Mouse (Mus musculus): ENCODE results near the gene Wipi2. TPM values are rescaled to one million over a fixed set of nuclear protein-coding genes. Genes with fewer than 3 reads are reported as not detected.

Wipi2 gene
- total RNA-seq, 2 experiments from 2014 or later: 24.9 to 28.8 TPM

DNA sequence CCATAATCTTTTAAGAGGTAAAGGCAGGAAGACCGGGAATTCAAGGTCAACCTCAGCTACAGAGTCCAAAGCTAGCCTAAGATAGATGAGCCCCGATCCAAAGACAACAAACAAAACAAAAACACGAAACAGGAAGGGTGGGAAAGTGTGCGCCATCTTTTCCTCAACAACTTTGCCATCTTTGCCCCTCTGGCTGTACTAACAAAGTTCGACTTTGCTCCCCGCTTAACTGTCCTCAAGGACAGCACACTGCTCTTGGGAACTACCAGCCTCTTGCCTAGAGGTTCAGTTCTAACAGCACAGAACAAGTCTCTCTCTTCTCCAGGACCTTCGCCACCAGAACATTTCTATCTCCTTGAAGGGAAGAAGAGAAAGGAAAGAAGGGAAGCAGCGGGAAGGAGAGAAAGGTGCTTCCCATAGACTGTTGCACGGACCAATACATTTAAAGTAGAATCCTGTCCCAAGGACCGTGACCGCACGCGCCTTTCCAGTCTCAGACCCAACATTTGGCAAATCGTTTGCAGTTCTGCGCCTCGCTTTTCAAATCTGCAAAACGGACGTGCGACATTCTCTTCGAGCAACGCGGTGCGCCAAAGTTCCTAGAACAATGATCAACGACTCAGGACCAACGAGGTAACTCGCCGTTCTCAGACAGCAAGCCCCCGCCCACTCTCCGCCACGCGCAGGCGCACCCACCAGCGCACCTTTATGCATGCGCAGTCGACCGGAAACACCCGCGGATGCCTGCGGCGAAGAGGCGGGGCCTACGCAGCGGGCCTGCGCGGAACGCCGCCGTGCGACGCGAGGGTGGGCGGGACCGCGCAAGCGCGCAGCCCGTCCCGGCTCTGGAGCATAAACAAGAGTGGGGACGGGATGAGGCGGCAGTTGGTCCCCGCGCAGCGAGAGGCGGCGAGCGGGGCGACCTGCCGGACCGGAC is 1.5 kb downstream of the Wipi2 start:
- DNase-seq: peak; percentile 92 to 94
- intact Hi-C loops (cut with DNase I): no loop called here

DNA sequence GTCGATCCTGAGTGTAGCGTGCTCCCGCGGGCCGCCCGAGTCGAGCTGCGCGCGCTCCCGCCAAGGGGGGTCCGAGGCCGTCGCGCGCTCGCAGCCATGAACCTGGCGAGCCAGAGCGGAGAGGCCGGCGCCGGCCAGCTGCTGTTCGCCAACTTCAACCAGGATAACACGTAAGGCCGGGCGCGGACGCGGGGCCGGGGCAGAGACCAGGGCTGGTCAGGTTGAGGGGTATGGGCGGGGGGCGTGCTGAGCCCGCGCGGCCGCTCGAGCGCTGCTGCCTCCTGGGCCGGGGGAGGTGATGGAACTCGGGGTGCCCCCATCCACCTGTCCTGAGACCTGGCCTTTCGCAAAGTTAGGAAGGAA is 2.1 kb downstream of the Wipi2 start:
- no peak for DNase-seq
- intact Hi-C loops (cut with DNase I): no loop called here

DNA sequence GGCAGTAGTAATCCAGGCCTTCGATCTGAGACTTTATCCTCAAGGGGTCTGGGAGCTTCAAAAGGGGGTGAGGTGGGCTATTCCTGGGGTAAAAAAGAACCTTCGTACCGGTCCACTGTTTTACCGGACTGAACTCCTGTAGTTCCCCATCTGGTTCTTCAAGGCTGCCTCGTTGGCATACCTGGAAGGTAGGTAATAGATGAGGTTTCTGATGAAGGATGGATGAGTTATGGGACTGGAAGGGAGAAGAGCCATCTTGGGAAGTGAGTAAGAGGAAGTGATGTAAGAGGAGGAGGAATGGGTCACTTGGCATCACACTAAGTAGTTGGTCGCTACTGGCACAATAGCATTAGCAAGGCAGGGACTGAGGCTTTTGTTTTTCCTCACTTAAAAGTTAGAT is 2.7 kb downstream of the Wipi2 start:
- no peak for DNase-seq
- intact Hi-C loops (cut with DNase I): no loop called here

DNA sequence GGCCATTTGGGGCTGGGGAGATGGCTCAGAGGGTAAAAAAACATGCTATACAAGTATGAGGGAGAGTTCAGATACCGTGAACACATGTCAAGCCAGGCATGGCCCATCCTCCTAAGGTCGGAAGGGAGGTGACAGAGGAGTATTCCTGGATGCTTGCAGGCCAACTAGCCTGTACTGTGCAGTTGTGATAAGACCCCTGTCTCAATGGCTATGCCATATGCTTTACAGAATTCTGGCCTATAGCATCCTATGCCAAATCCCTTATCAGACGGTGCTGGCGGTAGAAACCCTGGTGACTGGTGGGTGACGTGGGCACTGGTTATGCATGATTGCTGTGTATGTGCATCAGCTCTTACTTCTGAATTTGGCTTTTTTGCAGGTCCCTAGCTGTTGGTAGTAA is 10.3 kb downstream of the Wipi2 start:
- intact Hi-C loops (cut with DNase I): no loop called here
- no peak for DNase-seq

DNA sequence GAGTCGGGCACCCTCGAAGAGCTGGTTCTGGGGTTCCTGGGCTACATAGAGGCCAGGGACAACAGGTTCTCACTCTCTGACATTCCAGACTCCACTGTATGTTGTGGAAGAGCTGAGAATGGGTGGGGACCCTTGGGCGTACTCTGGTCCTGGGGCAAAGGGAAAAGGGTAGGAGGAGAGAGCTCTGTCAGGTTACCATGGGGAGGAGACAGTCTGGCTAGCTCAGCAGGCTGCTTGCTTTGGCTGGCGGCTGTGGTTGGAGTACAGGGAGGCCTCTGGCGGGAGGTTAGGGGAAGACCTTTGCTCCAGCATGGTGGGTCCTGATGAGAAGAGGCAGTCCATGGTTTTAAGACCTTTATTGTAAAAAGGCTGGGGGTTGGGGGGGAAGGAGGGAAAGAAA is 12.6 kb downstream of the Wipi2 start:
- intact Hi-C loops (cut with DNase I): no loop called here
- no peak for DNase-seq

DNA sequence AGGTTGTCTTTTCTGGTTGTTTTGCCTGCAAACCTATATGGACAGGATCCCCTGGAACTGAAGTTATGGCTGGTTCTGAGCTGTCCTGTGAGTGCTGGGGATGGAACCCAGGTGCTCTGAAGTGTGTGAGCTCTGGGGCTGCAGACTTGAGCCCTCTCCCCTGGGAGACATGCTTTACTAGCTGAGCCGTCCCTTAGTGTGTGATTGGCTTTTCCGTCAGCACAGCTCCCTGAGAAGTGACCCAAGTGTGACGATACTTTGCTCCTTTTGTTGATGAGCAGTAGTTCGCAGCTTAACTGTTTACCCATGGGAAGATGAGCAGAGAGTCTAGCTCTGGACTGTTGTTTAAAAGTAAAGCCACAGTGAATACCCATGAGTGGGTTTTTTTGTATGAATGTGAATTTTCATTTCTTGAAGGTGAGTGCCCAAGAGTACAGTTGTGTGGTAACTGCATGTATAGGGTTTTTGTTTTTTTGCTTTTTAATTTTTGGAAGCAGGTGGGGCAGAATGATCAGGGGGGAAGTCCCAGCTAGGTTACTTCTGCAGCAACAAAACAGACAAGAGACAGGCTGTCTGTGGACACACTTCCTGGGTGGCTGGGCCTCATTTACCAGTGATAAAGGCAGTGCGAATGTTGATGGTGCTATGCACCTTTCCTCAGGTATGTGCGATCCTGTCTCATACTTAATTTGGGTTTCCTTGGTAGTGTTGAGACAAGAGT is 14.0 kb downstream of the Wipi2 start:
- no peak for DNase-seq
- intact Hi-C loops (cut with DNase I): no loop called here

DNA sequence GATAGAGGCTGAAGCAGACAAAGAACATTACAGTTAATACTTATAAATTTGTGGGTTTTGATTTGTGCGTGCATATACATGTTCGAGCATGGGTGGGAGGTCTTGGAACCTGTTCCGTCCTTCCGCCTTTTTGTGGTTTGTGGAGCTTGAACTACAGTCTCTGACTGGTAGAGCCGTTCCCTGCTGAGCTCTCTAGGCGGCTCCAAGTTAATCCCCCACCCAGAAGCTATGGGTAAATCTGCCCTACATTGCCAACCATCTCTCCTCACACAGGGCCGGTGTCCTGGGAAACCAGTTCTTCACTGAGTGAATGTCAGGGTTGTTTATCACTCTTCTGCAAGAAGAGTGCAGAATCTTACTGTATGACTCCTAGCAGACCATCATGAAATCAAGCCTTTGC is 20.7 kb downstream of the Wipi2 start:
- no peak for DNase-seq
- intact Hi-C loops (cut with DNase I): no loop called here

DNA sequence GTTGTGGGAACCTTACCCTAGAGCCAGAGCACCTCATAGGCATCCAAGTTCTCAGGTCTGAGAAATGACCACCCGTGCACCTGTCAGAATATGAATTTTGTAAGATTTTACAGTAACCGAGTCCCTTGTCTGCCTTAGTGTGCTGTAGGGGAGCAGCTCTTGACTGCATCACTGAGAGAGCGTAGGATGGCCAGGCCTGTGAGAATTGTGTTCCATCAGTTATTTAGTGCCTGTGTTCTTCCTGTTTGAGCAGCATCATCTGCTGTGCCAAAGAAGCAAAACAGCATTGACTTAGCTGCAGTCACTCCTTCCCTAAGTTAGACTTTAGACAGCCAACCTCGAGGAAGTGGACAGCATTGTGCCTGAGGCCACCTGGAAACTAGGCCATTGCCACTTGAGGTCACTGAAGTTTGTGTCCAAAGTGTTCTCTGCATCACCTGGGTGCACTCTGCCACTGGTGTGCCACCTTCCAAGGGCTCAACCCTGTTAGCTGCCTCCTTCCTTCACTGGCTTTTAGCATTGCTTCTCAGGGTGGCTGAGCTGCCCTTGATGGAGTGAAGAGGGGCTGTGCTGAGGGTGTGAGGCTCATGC is 22.1 kb downstream of the Wipi2 start:
- no peak for DNase-seq
- intact Hi-C loops (cut with DNase I): loop anchor here (1.0 kb wide), 1 partner anchor 47 kb away; no protein-coding TSS in a partner anchor

DNA sequence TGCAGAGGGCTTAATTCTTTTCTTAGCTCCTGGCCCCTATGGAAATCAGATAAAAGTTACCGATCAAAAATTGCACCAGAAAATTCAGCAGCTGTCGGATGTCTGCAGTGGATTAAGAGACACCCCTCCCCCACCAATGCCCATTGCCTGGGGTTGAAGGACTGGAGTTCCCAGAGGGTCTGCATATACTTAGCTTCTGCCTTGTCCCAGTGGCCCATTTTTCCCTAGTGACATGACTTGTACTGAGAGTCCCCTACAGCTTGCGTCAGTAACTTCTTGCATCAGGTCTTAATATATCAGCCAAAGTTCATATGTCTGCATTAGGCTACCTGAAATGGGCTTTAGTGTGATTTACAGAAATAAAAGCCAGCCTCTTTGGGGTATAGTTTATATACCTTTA is 22.9 kb downstream of the Wipi2 start:
- intact Hi-C loops (cut with DNase I): no loop called here
- DNase-seq: no peak

DNA sequence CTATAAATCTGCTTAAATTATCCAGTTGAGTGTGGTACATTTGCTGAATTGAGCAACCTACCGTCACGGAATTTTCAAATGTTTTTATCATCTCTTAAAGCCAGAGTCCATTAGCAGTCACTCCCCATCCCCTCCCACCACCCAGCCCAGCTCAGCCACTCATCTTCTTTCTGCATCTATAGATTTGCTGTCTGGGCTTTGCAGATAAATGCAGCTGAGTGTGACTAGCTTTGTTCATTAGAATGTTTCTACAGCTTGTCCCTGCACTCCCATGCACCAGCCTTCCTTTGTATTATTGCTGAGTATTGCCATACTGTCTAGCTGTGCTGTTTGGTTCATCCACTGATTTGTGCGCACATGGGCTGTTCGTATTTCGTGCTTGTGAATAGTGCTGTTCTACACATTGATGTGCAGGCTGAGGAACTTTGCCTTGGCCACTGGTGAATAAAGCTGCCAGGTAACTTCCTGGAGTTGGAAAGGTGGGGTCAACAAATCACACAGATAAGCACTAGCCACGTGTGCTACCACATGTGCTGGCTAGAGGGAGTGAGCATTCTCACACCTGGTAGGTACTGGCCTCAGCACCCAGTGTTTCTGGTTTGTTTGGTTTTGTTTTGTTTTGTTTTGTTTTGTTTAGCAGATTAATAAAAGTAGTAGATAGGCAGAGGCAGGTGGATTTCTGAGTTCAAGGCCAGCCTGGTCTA is 23.4 kb downstream of the Wipi2 start:
- DNase-seq: no peak
- intact Hi-C loops (cut with DNase I): no loop called here

DNA sequence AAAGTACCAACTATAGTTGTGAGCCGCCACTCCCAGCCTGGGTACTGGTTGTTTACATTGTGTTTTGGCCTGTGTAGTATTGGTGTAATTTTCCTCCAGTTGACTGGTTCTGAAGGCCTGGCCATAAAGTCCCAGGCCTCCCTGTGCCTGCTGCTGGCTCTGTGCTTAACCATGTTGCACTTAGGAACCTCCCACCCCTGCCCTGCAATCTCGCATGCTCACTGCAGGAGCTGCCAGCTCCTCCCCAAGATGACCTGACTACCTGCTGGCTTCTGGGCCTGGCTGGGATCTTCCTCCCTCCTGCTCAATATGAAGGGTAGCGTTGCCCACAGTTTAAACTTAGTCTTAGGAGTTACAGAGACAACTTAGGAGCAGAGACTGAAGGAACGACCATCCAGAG is 24.8 kb downstream of the Wipi2 start:
- intact Hi-C loops (cut with DNase I): no loop called here
- DNase-seq: no peak

DNA sequence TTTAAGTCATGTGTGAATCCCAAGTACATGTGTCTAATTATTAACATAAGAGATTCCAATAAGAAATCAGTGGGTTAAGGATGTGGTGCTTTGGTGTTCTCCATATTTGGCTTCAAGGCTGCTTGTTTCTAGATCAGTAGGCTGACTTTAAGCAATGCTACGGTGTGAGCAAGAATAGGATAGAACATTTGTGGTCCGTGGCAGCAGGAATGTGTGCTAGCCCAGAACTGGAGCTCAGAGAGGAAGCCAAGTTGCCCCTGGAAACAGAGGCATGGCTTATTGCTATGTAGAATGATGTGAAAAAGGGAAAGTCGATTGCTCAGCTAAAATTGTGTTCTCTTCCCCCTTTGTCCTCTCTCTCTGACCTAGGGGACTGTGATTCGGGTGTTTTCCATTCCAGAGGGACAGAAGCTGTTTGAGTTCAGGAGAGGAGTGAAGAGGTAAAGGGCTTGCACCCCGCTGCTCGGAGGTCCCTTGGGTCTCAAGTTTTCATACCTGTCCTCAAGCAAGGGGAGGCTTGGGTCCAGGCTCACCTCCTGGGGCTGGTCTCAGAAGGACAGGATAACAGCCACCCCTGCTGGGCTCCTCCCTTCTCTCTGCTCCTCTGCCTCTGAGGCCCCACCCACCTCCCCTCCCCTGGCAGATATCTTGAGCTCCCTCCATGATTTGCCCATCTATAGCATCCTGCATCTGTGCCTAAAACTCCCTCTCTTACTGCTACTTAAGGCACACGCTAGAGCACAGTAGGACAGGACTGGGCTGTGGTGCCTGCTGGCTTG is 33.3 kb downstream of the Wipi2 start:
- intact Hi-C loops (cut with DNase I): no loop called here
- DNase-seq: no peak

DNA sequence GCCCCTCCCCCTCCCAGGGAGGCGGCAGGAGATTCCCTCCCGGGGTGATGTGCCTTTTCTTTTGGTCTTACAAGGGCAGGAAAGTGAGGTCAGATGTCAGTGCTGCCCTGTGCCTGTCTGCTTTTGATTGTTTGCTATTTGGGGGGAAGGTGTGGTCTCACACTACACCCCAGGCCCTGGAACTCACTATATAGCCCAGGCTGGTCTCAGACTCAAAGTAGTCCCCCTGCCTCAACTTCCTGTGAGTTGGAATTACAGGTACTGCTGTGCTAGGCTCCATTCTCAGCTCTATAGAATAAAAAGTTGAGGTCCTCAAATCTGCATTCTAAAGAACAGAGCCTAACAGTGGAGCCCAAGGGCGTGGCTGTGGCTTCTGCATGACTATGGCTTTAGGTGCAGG is 40.4 kb downstream of the Wipi2 start:
- DNase-seq: no peak
- intact Hi-C loops (cut with DNase I): no loop called here

DNA sequence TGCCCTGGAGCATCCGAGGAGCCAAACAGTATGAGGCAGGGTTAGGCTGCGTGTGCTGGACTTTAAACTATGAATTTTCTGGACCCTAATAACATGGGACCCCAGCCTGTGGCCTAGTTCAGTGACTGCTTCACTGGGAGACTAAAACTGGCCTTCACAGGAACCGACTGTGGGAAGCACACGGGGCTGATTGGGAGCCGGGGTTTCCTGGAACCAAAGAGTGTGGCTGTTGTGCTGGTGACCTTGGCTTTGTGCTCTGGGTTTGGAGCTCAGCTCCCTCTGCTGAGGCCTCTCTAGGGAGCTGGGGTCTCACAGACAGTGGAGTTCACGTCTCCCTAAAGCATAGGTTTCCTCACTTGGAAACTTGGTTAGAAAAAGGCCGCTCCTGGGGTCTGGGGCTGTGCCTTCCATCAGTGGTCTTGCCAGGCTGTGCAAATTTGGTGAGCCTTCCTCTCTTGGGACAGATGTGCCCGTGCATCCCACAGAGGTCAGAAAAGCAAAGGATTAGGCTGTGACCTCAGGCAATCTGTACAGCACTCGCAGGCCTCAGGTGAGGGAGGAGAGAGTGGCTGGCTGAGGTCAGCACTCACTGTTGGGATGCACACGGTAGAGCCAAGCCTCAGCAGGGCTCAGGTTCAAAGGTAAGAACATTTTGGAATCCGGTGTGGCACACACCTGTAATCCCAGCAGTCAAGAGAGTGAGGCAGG is 41.2 kb downstream of the Wipi2 start:
- DNase-seq: no peak
- intact Hi-C loops (cut with DNase I): no loop called here

DNA sequence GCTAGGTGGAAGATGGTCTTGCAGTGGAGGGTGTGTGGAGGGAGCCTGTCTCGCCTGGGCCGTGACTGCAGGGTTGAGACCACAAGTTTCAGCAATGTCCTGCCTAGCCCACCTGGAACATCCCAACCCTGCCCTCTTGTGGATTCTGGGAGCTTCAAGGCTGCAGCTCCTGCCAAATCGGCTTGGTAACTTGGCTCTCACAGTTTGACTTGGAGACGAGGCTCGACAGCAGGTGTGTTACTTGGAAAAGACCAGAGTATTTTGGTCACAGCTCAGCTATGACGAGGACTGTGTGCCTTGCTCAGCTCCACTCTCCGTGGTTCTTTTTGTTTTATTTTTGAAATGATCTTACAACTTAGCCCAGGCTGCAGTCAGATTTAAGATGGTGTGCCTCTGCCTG is 42.2 kb downstream of the Wipi2 start:
- peak in 1 of 2 experiments; percentile 11 for DNase-seq

DNA sequence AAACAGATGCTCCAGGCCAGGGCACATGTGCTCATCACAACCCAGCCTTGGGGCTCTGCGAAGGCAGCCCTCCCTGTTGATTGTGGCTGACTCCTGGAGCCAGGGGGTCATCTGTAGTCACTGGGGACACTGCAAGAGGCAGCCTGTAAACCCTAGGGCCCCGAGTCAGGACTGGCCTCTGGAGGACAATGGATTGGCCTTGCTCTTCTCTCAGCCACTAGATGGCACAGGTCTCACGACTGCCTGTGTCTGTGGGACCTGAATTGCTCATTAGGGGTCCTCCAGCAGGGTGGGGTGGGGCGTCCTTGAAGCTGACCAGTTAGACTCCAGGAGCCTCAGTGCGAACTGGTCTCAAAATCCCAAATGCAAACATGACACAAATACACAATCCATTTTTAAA is 45.6 kb downstream of the Wipi2 start:
- no peak for DNase-seq
- intact Hi-C loops (cut with DNase I): loop anchor here (5.0 kb wide), 1 partner anchor 44 kb away; no protein-coding TSS in a partner anchor

More for the DNA sequence above, 42.2 kb downstream of the Wipi2 start:
- intact Hi-C loops (cut with DNase I): loop anchor here (5.0 kb wide), 1 partner anchor 48 kb away; no protein-coding TSS in a partner anchor

DNA sequence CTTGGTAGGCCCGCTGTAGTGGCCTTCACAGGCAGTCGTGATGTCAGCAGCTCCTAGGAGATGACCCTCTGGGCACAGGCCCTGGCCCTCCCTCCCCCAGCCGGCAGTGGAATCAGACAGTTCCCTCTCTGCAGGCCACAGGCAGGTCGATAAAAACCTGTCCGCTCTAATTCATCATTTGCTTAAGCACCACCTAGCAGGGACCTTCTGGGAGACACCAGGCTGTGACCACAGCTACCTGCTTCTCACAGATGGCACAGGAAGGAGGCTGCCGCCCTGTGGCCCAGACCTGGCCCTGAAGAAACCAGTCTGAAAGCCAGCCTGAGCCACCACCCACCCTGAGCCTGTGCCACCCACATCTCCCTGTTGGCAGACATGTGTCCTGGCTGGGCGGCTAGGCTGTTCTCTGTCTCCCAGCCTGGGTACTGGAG is 50.7 kb downstream of the Wipi2 start:
- intact Hi-C loops (cut with DNase I): no loop called here
- DNase-seq: no peak

DNA sequence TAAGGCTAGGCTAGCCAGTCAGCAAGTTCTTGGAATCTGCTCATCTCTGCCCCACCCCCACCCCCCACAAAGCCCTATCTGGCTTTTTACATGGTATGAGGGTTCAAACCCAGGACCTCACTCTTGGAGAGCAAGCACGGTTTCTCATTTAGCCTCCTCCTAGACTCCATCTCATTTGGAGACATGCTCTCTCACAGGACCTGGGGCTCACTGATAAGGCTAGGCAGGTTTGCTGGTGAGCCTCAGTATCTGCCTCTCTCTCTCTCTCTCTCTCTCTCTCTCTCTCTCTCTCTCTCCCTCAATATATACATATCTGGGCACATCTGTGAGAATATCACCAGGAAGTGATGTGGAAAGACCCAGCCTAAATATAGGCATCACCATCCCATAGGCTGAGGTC is 51.6 kb downstream of the Wipi2 start:
- no peak for DNase-seq
- intact Hi-C loops (cut with DNase I): no loop called here

DNA sequence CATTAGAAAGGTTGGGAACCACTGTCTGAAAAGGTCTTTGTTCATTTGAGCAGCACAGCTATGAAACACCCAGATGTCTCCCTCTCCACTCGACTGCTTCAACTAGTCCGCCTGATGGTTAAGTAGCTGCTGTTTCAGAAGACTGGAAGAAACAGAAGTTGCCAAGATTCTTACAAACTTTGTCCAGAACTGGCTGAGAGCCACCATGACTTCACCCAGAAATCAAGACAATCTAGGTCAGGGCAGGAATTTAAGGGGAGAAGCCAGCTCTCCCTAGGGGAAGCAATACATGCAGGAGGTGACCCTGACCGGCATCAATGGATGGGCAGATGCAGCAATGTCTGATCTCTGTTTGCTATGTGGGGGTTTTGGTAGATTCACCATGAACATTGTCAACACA is 54.4 kb downstream of the Wipi2 start:
- no peak for DNase-seq
- intact Hi-C loops (cut with DNase I): no loop called here
